Mouse (Mus musculus): ENCODE results near the gene Tnfsf18. TPM values are rescaled to one million over a fixed set of nuclear protein-coding genes. Genes with fewer than 3 reads are reported as not detected.

Gene Tnfsf18
- total and polyA plus RNA-seq, 3 experiments, result not detected

DNA sequence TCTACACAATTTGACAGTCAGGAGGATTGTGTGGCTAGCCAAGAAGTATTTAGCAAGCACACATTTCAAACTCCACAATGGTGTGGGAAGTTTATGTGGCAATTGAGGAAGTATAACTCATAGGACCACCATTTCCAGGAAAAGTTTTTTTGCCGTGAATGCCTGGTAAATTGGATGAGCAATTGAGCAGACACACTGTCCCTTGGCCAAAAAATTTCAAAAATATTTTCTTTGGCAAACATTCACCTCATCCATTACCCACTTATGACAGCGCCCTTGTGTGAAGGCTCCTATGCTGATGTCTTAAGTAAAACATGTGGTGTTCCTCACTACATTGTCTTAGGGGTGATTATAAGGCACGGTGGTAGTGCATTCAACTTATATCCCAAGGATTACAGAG lies 17.2 kb upstream of the Tnfsf18 start:
- DNase-seq (ENCODE audit: low read depth, low spot score), result no peak
- Histone ChIP-seq H3K27me3 (ENCODE audit: control insufficient read depth in 1 of 2, insufficient read depth in 2 of 2, low read length in 2 of 2) (no peaks in the 10 kb centered on the region), H3K79me2 (ENCODE audit: control insufficient read depth, insufficient read depth, low read length, poor library complexity) (no peaks in the 10 kb centered on the region), H3K4me1 (ENCODE audit: control insufficient read depth in 1 of 2, insufficient read depth in 2 of 2, low read length in 2 of 2) (no peaks in the 10 kb centered on the region), H3K9ac (ENCODE audit: control insufficient read depth, low read depth, low read length, poor library complexity, severe bottlenecking) (no peak overlapping the region), H3K36me3 (ENCODE audit: control insufficient read depth in 1 of 2, insufficient read depth in 2 of 2, low read length in 2 of 2) (no peaks in the 10 kb centered on the region), H3K27ac (ENCODE audit: control insufficient read depth, low read depth, low read length) (no peak overlapping the region), H3K4me3 (ENCODE audit: control insufficient read depth in 1 of 2, insufficient read depth in 1 of 2, low read depth in 2 of 2, low read length in 2 of 2) (no peak overlapping the region), H3K9me3 (replicated peaks; ENCODE audit: insufficient read depth, low read length) (no peaks in the 10 kb centered on the region)
- no peak for TF ChIP-seq SIN3A (IDR thresholded peaks at IDR 0.05; ENCODE audit: low read length)
- TF ChIP-seq USF1 (IDR thresholded peaks at IDR 0.05; ENCODE audit: low read depth, low read length), result no peak
- no peak for TF ChIP-seq TCF12 (IDR thresholded peaks at IDR 0.05; ENCODE audit: low read depth, low read length)
- no peak for TF ChIP-seq ELF1 (IDR thresholded peaks at IDR 0.05; ENCODE audit: low read depth, low read length)
- no peak for TF ChIP-seq NELFE (IDR thresholded peaks at IDR 0.05; ENCODE audit: low read depth, low read length)
- TF ChIP-seq POLR2AphosphoS5 (IDR thresholded peaks at IDR 0.05; ENCODE audit: borderline replicate concordance, low read depth, low read length), result no peak
- no peak for TF ChIP-seq CHD2 (IDR thresholded peaks at IDR 0.05; ENCODE audit: low read length)
- no peak for TF ChIP-seq MXI1 (IDR thresholded peaks at IDR 0.05; ENCODE audit: low read depth, low read length)
- no peak for TF ChIP-seq UBTF (IDR thresholded peaks at IDR 0.05; ENCODE audit: borderline replicate concordance, insufficient read depth, low read depth, low read length)
- no peak for TF ChIP-seq GATA1 (IDR thresholded peaks at IDR 0.05; ENCODE audit: low read depth, low read length)
- TF ChIP-seq NRF1 (IDR thresholded peaks at IDR 0.05; ENCODE audit: insufficient read depth, low read depth, low read length, poor library complexity, severe bottlenecking), result no peak
- no peak for TF ChIP-seq CHD1 (IDR thresholded peaks at IDR 0.05; ENCODE audit: low read depth, low read length)
- TF ChIP-seq MEF2A (IDR thresholded peaks at IDR 0.05; ENCODE audit: extremely low read depth, insufficient replicate concordance, low read depth, low read length, poor library complexity, severe bottlenecking), result no peak
- no peak for TF ChIP-seq TBP (IDR thresholded peaks at IDR 0.05; ENCODE audit: low read depth, low read length)
- TF ChIP-seq ZNF384 (IDR thresholded peaks at IDR 0.05; ENCODE audit: low read depth, low read length), result no peak
- TF ChIP-seq EP300 (IDR thresholded peaks at IDR 0.05; ENCODE audit: low read depth in 1 of 2, low read length in 2 of 2), result no peak

DNA sequence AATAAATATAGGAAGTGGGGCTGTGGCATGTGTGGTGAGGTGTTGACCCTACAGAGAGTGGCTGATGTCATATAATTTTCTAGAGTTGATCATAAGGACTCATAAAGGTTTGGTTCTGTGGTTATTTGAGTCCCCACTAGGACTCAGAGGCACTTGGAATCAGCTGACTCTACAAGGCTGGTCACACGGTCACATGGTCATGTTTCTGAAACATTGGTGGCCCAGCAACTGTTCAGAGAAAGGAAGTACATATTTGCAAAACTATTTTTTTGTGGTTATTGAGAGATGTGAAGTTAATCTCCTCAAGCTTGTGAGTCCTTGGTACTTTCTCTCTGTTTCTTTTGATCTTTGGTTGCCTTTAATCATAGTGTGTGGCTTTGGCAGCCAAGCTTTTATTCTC lies 14.6 kb upstream of the Tnfsf18 start:
- H3K27me3 ChIP-seq (ENCODE audit: control insufficient read depth in 1 of 2, insufficient read depth in 2 of 2, low read length in 2 of 2), result no peaks in the 10 kb centered on the region
- no peak for DNase-seq (ENCODE audit: low read depth, low spot score)
- H3K9ac ChIP-seq (ENCODE audit: control insufficient read depth, low read depth, low read length, poor library complexity, severe bottlenecking), result no peak overlapping the region
- no peaks in the 10 kb centered on the region for H3K36me3 ChIP-seq (ENCODE audit: control insufficient read depth in 1 of 2, insufficient read depth in 2 of 2, low read length in 2 of 2)
- no peaks in the 10 kb centered on the region for H3K4me1 ChIP-seq (ENCODE audit: control insufficient read depth in 1 of 2, insufficient read depth in 2 of 2, low read length in 2 of 2)
- H3K4me3 ChIP-seq (ENCODE audit: control insufficient read depth in 1 of 2, insufficient read depth in 1 of 2, low read depth in 2 of 2, low read length in 2 of 2), result no peak overlapping the region
- H3K79me2 ChIP-seq (ENCODE audit: control insufficient read depth, insufficient read depth, low read length, poor library complexity), result no peaks in the 10 kb centered on the region
- no peak overlapping the region for H3K27ac ChIP-seq (ENCODE audit: control insufficient read depth, low read depth, low read length)
- TF ChIP-seq SMC3 (IDR thresholded peaks at IDR 0.05; ENCODE audit: low read depth, low read length), result no peak
- TF ChIP-seq E2F4 (IDR thresholded peaks at IDR 0.05; ENCODE audit: borderline replicate concordance, low read depth, low read length), result no peak
- no peaks in the 10 kb centered on the region for H3K9me3 ChIP-seq (replicated peaks; ENCODE audit: insufficient read depth, low read length)

Measured in MEL (cell line).